Mouse (Mus musculus) bone marrow macrophage, adult 2 months (primary cell): ENCODE data around the gene Acot7.

Experiments used
- CTCF ChIP-seq: IDR thresholded peaks from 2 replicates; pipeline ENCODE4 v1.5.1; 2012; ENCODE audit warnings: low read depth, mild to moderate bottlenecking, low read length, moderate library complexity
- POLR2A ChIP-seq: IDR thresholded peaks from 2 replicates; pipeline ENCODE4 v1.6.1; 2012; ENCODE audit warnings: mild to moderate bottlenecking, low read depth, low read length, borderline replicate concordance

GRCm38 (mm10) chr4:152146033-152146827 lies 31.7 kb upstream of the Acot7 start:
- no peak for TF ChIP-seq CTCF
- no peak for TF ChIP-seq POLR2A
